Mouse (Mus musculus): ENCODE results near the gene Chst11. TPM values are rescaled to one million over a fixed set of nuclear protein-coding genes. Genes with fewer than 3 reads are reported as not detected.

Gene Chst11
- polyA plus RNA-seq, 1 experiment = 12.6 TPM

GRCm38 (mm10) chr10:83220847-83221246, 235.5 kb downstream of the Chst11 start:
- WGBS = 77% methylated on average over 3 of the region's 3 CpGs
- no peak for TF ChIP-seq POLR2A (IDR thresholded peaks at IDR 0.05; ENCODE audit: borderline replicate concordance, extremely low read depth, low read depth, low read length)
- no peak for TF ChIP-seq CTCF (IDR thresholded peaks at IDR 0.05; ENCODE audit: insufficient read depth, low read length)
- no peaks in the 10 kb centered on the region for H3K4me1 ChIP-seq (ENCODE audit: control insufficient read depth, insufficient read depth, low read length)
- H3K4me3 ChIP-seq (replicated peaks; ENCODE audit: extremely low read depth, low read depth, low read length) = no peak overlapping the region
- no peak for DNase-seq

DNA sequence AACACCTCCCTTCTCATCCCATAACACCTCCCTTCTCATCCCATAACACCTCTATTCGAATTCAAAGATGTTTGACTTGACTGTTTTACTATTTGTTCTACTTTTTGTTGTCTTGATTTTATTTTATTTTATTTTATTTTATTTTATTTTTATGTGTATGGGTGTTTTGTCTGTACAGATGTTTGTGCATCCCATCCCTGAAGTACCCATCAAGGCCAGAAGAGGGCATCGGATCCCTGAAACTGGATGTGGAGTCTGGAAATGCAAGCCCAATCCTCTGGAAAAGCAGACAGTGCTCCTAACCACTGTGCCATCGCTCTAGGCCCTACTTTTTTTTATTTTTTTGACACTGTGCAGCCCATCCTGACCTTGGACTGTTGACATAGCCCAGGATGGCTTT, 239.7 kb downstream of the Chst11 start:
- TF ChIP-seq CTCF (IDR thresholded peaks at IDR 0.05; ENCODE audit: insufficient read depth, low read length) (peak; percentile 53), POLR2A (IDR thresholded peaks at IDR 0.05; ENCODE audit: borderline replicate concordance, extremely low read depth, low read depth, low read length) (no peak)
- WGBS = 48% methylated on average over 3 of the region's 3 CpGs
- peak; percentile 14 for DNase-seq
- Histone ChIP-seq H3K4me3 (replicated peaks; ENCODE audit: extremely low read depth, low read depth, low read length) (no peak overlapping the region), H3K4me1 (ENCODE audit: control insufficient read depth, insufficient read depth, low read length) (no peaks in the 10 kb centered on the region)

- Histone ChIP-seq H3K4me3 (replicated peaks; ENCODE audit: extremely low read depth, low read depth, low read length) (no peak overlapping the region), H3K4me1 (ENCODE audit: control insufficient read depth, insufficient read depth, low read length) (no peaks in the 10 kb centered on the region)
- no peak for DNase-seq
- WGBS = 62% methylated on average over 4 of the region's 4 CpGs
- TF ChIP-seq POLR2A (IDR thresholded peaks at IDR 0.05; ENCODE audit: borderline replicate concordance, extremely low read depth, low read depth, low read length) (no peak), CTCF (IDR thresholded peaks at IDR 0.05; ENCODE audit: insufficient read depth, low read length) (no peak)
Observed at GRCm38 (mm10) chr10:83228626-83229025, 243.3 kb downstream of the Chst11 start.

DNA sequence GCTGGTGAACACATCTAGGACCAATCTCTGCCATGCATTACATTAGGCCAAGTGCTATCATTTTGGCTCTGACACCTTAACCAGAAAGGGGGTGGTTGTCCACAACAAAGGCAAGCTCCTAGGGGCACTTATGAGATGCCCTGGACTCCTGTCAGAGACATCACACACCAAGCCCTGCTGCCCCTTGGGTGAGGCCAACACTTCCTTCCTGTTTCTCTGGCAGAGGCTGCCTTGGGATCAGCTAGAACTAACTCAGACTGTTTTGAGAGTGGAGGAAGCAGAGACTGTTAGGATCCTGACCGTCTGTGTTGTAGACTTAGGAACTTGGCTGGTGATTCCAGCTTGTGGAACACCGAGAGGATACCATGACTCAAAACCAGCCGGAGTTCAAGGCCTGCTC, 248.7 kb downstream of the Chst11 start:
- 49% methylated on average over 3 of the region's 3 CpGs for WGBS
- DNase-seq = no peak
- no peak for TF ChIP-seq POLR2A (IDR thresholded peaks at IDR 0.05; ENCODE audit: borderline replicate concordance, extremely low read depth, low read depth, low read length)
- no peak overlapping the region for H3K4me3 ChIP-seq (replicated peaks; ENCODE audit: extremely low read depth, low read depth, low read length)
- no peaks in the 10 kb centered on the region; the same call in 1 of the 2 replicates for H3K4me1 ChIP-seq (ENCODE audit: control insufficient read depth, insufficient read depth, low read length)

DNA sequence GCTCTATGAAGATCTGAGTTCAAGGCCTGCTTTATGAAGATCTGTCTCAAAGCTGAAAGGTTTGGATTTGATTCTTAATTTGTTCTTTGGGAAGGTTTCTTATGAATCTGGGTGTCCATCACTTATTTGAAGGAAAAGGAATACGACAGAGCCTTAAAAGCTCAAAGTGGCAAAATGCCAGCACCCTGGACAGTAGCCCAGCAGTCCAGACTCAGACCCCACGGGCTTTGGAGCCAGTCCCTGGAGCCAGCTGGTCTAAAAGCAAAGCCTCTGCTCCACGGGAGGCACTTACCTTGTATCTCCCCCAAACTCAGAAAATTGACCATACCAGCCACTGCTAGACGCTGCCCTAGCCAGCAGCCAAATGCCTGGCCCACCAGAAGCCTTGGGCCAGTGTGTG, 249.1 kb downstream of the Chst11 start:
- Histone ChIP-seq H3K4me3 (replicated peaks; ENCODE audit: extremely low read depth, low read depth, low read length) (no peak overlapping the region), H3K4me1 (ENCODE audit: control insufficient read depth, insufficient read depth, low read length) (no peaks in the 10 kb centered on the region; the same call in 1 of the 2 replicates)
- no peak for TF ChIP-seq CTCF (IDR thresholded peaks at IDR 0.05; ENCODE audit: insufficient read depth, low read length)
- TF ChIP-seq POLR2A (IDR thresholded peaks at IDR 0.05; ENCODE audit: borderline replicate concordance, extremely low read depth, low read depth, low read length) = no peak
- 47% methylated on average over 4 of the region's 4 CpGs for WGBS
- DNase-seq = no peak

GRCm38 (mm10) chr10:83242106-83242686, 256.9 kb downstream of the Chst11 start:
- WGBS = 47% methylated on average over 11 of the region's 11 CpGs
- TF ChIP-seq POLR2A (IDR thresholded peaks at IDR 0.05; ENCODE audit: borderline replicate concordance, extremely low read depth, low read depth, low read length) (no peak), CTCF (IDR thresholded peaks at IDR 0.05; ENCODE audit: insufficient read depth, low read length) (no peak)
- peak; percentile 28 for DNase-seq
- Histone ChIP-seq H3K4me3 (replicated peaks; ENCODE audit: extremely low read depth, low read depth, low read length) (no peak overlapping the region), H3K4me1 (ENCODE audit: control insufficient read depth, insufficient read depth, low read length) (no peaks in the 10 kb centered on the region)

- no peak for DNase-seq
- H3K4me3 ChIP-seq (replicated peaks; ENCODE audit: extremely low read depth, low read depth, low read length) = no peak overlapping the region
- no peaks in the 10 kb centered on the region for H3K4me1 ChIP-seq (ENCODE audit: control insufficient read depth, insufficient read depth, low read length)
- 63% methylated on average over 6 of the region's 6 CpGs for whole genome bisulfite sequencing
- TF ChIP-seq POLR2A (IDR thresholded peaks at IDR 0.05; ENCODE audit: borderline replicate concordance, extremely low read depth, low read depth, low read length) = no peak
- TF ChIP-seq CTCF (IDR thresholded peaks at IDR 0.05; ENCODE audit: insufficient read depth, low read length) = no peak
Observed at GRCm38 (mm10) chr10:83244131-83244530, 258.8 kb downstream of the Chst11 start.

Other genes starting within 250 kb of the Chst11 start
- 5.6 and 7.1 TPM in 2 replicates for gene Nfyb, start 221.4 kb upstream of the Chst11 start, polyA plus RNA-seq (2012; rRNA removed)
- 25.5 and 35.6 TPM in 2 replicates for gene Txnrd1, start 151.5 kb upstream of the Chst11 start, polyA plus RNA-seq (2012; rRNA removed)
- 0.28 and 0.37 TPM in 2 replicates for gene Eid3, start 118.9 kb upstream of the Chst11 start, polyA plus RNA-seq (2012; rRNA removed)